Mouse (Mus musculus) erythroblast, embryonic 14.5 days (primary cell): Measurements from ENCODE around the gene Emsy.

Experiments used
- GATA1 ChIP-seq: IDR thresholded peaks from 2 replicates; pipeline ENCODE4 v1.6.1; 2012; ENCODE audit warnings: low read length, inconsistent platforms, mixed read lengths
- TAL1 ChIP-seq: IDR thresholded peaks from 3 replicates; pipeline ENCODE4 v1.6.1; 2012; ENCODE audit warnings: low read length, inconsistent platforms, mixed read lengths

GRCm38 (mm10) chr7:98671416-98671815 is 14.8 kb upstream of the Emsy start:
- TF ChIP-seq GATA1: no peak
- TF ChIP-seq TAL1: no peak
